Mouse (Mus musculus) urinary bladder, postnatal 14 days (tissue): ENCODE results near the gene Slc26a11.

Experiments
- DNase-seq: peaks from one replicate; pipeline ENCODE4 v3.0.0; 2021; ENCODE audit warnings: low spot score

Gene Slc26a11

GRCm38 (mm10) chr11:119402501-119403160, 47.3 kb downstream of the Slc26a11 start:
- no peak for DNase-seq

DNA sequence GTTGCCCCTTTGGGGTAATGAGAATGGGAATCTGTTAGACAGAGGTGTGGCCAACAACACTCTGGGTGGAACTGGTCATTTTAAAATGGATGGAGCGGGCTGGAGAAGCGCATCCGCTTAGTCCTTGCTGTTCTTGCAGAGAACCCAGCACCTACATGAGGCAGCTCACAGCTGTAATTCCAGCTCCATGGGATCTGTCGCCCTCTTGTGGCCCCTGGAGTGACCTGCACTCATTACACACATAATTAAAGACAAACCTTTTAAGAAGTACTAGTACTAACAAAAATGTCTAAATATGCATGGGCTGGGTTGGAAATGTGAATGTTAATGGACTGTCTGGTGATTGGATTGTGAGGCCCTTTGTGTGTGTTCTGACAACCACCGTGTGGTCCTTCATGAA, 49.3 kb downstream of the Slc26a11 start:
- DNase-seq = no peak

GRCm38 (mm10) chr11:119407381-119407780, 52.0 kb downstream of the Slc26a11 start:
- DNase-seq = no peak

- DNase-seq = no peak
Measured at GRCm38 (mm10) chr11:119407977-119408376, 52.6 kb downstream of the Slc26a11 start.

GRCm38 (mm10) chr11:119419327-119420118, 64.2 kb downstream of the Slc26a11 start:
- no peak for DNase-seq

- DNase-seq = no peak
Measured at GRCm38 (mm10) chr11:119420426-119420825, 65.1 kb downstream of the Slc26a11 start.

GRCm38 (mm10) chr11:119427431-119427830, 72.1 kb downstream of the Slc26a11 start:
- no peak for DNase-seq

GRCm38 (mm10) chr11:119427986-119428385, 72.6 kb downstream of the Slc26a11 start:
- no peak for DNase-seq

- peak; percentile 64 for DNase-seq
Measured at GRCm38 (mm10) chr11:119428649-119429136, 73.3 kb downstream of the Slc26a11 start.
